Mouse (Mus musculus) T-helper 1 cell (primary cell): ENCODE data around the gene Dennd1b.

ENCODE experiments used
- in situ Hi-C: fragments of 300-600 bp; cut with MboI, MseI; formaldehyde crosslinking; loops from one replicate; pipeline ENCODE4 v1.15.1; 2025; ENCODE audit warnings: high pct_unique_total_duplicates

The Dennd1b gene

DNA sequence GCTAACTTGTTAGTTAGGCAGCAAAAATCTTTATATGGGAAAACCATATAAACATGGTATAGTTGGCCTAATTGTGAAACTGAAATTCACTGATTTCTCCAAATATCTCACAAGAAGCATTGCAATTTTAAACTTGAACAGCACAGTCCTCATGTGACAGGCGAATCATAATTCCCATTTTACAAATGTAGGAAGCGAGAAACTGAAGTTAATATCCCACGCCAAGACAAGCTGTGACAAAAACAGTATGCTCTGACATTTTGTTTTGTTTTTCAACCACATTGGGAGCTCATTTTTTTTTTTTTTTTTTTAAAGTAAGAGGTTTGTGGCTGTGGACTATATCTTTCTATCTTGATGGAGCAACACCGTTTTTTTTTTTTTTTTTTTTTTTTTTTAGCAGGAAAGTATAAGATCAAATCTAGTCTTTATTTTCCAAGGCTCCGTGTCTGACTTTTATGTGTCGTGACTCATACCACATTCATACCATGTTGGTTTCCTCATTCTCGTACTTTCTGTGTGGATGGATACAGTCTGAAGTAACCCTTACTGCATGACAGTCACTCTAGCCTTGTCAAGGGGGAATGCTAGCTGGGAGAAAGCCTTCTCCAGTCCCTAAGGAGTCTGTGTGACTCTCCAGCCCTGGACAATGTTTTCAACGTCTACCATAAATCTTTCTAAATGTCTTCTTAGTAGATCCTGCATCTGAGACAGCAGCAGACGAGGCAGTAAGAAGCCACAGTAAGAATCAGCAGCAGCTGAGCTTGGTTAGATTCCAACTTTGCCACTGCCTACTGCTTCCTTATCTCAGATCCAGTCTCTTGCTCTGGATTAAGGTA is 751 bp upstream of the Dennd1b start:
- in situ Hi-C loops = no loop called here

DNA sequence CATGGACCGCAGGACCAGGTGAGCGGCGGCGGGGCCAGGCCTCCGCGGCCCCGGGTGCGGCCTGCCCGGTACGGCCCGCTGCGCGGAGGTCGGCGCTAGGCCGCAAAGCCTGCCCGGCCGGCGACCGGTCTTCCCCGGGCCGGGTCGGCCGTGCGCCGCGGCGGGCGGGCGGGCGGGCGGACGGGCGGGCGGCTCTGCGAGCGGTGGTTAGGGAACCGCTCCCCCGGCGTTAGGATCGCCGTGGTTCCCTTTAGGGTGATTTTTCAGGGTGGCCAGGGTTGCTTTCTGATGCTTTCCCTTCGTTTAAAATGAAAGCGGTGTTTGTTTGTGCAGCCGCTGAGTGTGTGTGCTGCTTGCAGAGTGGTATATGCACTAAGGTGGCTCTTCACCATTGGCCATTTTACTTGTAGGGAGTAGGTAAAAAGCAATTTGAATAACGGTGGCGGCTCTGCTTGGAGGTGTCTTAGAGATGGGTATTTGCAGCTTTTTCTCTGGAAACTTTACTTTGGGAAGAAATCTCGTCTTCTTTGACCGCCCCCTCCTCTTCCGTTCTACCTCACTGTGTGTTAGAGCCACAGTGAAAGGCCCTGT is 728 bp downstream of the Dennd1b start:
- in situ Hi-C loops = no loop called here

DNA sequence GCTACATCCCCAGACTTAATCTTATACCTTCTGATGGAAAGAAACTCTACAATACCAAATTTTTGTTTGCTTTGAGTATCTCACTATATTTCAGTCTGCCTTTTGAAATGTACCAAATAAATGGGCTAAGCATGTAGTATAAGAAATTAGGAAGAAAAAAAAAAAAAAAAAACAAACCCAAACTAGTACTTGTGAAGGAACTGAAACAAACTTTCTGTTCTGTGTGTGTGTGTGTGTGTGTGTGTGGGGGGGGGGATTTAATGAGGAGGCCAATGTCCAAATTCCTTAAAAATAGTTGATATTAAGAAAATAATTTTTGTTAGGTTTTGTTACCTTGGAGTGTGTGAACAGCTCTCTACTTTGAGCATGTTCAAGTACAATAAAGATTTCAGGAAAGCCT is 1.8 kb downstream of the Dennd1b start:
- in situ Hi-C loops = no loop called here

DNA sequence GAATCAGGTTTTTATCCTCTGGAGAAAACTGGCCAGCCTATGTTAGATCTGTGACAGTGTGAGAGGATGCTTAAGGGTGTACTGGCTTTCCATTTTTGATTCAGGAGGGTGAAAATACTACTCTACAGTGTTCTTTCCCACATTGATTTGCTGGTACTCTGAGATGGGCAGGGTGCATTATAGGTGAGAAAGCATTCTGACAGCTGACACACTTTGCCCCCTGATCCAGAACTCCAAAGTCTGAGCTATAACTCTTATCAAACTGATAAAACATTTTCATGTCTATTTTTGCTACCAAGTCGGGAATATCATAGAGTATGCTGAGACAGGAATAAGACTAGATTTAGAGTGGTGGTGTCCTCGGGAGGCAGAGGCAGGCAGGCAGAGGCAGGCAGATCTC is 2.3 kb downstream of the Dennd1b start:
- in situ Hi-C loops = no loop called here

DNA sequence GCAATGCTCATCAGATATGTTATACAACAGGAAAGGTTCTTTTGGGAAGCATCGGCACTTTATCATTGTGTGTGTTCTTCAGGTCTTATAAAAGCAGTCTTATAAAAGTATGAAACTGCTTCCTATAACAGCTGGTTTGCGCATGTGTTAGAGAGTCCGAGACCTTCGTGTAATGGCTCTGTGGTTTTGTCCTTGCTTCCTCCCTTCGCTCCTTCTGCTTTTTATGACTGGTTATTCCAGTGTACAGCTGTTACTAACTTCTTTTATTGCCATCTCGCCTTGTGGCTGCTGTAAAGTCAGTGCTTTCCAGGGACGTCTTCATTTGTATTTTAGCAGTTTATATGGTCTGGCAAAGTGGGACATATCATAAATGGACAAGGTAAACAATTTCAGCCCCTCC is 4.2 kb downstream of the Dennd1b start:
- in situ Hi-C loops = no loop called here

DNA sequence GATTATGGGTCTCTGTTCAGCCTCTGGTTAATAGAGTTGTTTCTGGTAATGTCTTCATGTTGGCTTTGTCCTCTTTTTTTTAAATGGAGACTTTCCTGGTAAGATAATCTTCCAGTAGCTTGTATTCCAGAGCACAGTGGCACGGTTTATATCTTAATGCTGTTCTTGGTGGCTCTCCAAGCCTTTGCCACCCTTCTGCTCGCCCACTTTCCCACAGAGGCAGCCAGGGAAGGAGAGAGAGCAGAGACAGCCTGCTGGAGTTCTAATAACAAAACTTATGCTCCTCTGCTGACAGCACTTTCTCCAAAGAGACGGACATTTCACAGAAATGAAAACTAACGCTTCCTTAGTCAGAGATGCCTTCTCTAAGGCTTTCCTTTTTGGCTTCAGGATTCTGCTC is 6.8 kb downstream of the Dennd1b start:
- in situ Hi-C loops = no loop called here

DNA sequence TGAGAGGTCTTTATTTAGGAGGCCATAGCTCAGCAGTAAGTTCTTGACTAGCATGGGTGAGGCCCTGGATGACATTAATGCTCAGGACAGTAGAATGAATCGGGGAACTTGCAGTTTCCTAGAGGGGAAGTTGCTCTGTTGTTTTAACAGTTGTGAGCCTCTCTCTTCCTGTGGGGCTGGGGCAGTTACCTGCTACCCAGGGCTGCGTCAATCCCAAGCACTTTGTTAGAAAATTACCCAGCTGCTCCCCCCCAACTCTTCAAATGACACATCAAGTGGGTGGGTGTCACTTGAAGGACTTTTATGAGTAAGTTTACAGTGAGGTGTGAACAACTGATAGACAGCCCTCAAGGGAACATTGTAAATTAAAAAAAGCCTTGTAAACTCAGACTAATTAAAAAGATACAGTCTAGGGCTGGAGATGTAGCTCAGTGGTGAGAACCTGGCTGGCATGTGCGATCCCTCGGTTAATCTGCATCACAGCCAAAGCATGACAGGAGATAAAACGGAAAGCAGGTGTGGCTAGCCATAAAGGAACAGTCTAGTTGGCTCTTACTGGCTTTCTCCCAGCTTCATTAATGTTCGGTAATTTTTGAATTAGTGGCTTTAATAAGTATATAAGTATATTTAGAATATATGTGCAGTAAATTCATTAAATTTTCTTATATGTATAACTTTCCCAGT is 10.4 kb downstream of the Dennd1b start:
- in situ Hi-C loops = no loop called here

DNA sequence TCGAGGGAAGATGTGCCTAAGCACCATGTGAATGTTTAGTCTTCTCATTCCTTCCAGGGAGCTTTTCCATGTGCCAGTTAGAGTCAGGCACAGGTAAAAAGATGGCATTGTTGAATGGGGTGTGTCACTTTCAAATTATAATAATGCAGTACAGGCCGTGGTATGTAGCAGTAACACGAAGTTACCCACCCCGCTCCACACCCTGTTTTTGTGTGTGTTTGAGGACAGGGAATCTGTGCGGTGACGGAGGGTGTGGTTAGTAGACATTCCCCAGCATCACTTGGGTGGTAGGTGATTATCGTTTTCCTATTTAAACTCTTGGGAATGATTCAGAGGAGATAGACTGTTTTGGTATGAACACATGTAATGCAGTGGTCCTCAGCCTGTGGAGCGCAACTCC is 11.6 kb downstream of the Dennd1b start:
- in situ Hi-C loops = no loop called here

DNA sequence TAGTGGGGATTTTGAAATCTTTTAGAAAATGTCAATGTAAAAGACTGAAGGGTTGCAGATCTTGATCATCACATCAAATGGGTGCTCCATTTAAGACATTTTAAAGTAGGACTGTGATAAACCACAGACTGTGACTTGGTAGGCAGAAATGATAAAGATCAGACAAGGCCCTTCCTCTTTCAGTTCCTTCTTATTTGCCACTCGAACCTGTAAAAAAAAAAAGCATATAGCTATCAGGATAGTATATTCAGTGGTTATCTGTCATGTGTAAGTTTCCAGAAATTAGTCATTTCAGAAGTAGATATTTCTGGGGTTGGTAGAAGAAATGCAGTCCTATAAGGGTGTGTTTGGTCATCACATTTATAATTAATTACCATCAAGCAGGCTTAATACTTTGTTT is 12.7 kb downstream of the Dennd1b start:
- in situ Hi-C loops = no loop called here

DNA sequence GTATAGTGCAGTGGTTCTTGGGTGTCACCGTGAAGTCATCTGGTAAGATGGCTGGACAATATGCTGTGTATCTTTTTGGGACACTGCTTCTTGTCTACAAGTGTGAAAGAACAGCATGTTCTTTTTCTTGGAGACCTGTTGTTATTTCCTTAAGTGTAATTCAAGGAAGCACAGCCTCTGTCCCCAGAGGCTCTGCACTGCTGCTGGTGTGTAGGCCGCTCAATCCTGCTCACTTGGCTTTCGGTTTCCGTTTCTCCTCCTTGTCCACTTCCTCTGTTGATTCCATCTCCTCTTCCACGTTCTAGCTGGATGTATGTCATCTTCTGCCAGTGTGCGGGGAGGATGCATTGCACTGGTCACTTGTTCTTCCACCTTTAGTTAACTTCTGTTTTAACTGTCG is 19.0 kb downstream of the Dennd1b start:
- in situ Hi-C loops = no loop called here

DNA sequence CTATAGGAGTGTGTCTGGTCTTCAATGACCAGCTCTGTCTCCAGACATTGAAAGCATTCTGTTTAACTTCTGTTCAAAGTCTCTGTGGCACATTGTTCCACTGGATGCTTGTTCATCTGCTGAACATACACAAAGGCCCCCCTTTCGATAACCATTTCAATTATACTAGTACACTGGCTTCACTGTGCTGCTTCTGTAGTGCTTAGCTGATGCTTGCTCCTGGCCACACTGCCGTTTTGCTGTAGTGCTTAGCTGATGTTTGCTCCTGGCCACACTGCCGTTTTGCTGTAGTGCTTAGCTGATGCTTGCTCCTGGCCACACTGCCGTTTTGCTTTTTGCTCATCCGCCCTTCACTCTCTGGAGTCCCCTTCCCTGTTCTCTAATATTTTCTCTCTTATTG is 19.4 kb downstream of the Dennd1b start:
- in situ Hi-C loops = no loop called here

DNA sequence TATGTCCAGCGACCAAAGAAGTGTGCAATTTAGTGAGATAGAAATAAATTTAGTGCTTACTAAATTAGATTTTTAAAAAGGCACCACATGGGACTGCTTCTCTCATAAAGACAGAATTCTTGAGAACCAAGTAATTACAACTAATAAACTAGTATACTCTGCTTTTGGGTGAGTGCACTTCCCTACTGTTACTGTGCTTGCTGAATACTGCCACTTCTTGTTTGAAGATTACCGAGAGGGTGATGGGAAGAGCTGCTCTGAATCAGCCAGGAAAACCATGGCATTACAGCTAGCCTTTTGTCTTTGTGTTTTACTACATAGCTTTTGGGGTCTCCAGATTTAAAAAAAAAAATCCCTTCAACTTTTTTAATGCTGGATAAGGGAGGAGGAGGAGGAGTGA is 19.8 kb downstream of the Dennd1b start:
- in situ Hi-C loops = no loop called here

DNA sequence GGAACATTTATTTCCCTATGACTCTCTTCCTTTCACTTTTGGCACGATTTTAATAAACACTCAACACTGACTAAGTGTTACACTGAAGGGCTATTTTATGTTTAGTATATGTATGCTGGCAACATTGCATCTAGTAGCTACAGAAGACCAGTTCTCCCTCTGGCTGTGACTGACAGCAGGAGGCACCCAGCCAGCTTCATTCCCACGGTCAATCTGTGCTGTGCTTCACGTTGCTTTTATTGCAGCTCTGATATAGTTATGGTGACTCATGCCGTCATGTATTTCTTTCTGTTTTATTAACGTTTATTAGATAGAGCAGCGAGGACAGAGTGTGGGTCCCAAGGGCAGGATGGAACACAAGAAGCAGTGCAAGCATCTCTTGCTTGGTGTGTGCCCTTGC is 20.2 kb downstream of the Dennd1b start:
- in situ Hi-C loops = no loop called here

DNA sequence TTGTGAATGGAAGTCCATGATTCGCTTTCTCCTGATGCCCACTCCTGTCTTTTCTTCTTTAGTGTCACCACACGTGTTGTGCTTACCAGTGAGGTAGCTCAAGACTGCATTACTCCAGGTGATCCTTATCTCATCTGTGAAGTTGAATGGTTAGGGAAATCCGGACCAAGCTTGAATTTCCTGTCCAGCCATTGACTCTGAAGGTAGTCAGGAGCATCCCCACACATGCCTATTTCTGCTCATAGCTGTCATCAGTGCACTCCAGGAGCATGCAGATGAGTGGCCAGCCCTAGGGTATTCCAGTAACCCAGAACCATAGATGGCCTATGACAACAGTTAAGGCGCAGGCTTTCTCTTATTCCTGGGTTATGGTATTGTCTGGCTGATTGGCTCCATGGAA is 20.9 kb downstream of the Dennd1b start:
- in situ Hi-C loops = no loop called here

DNA sequence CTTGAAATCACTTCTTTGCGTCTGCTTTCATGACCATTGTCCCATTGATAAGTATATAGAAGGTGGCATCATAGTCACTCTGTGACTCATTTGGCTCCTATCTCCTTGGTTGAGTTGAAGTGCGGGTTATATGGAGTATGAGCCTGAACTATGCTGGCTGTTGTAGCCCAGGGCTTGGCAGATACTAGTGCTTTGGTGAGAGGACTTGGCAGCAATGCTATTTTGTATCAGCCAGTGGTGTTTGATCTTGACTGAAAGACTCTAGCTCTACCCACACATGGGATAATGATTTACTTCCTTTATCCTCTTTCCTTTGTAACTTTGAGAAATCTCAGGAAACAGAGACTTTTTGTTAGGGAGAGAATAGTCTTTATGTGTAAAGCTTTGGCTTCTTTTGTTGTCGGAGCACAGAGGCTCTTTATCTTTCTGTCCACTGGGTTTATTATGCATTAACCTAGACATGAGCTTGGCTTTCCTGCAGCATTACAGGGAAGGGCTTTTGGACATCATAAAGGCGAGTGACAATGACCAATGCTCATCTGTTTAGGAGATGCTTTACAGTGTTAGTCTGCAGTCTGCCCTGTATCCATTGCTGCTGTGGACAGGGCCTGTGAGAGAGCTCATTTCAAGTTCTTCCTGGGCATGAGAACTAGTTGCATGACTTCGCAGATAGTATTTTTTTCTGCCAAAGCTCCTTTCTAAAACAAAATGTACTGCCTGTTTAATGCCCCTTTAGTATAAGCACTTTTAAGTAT is 29.3 kb downstream of the Dennd1b start:
- in situ Hi-C loops = no loop called here

DNA sequence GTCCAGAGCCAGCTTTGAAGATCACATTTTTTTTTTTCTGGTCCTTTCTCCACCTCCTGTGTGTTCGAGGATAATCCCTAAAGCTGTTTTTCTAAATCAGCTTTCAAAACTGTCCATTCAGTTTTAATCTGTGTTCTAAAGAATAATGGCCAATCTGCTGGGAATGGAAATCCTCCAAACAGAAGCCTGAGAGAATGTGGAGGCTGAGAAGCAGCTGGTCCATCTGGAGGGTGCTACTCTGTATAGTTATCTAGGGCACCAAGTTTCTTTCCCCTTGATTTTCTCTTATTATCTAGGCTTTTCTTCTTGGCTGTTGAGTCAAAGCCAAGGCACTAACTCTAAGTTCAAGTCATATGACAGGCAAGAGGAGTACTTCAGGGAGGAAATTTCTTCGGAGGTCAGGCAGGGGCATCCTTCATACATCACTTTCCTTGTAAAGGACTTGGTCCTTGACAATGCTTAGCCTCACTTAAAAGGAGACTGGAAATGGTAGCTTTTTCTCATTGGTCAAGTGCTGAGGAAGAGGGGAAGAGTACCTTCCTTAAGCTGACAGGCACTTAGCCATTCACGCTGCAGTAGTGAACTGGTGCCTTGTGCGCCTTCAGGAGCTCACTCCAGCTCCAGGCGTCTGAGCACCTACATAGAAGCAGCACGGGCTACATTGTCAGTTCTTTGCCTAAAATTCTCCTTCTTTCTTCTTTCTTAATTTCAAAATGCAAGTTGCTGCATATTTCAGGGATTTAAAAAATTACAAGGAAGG is 32.6 kb downstream of the Dennd1b start:
- in situ Hi-C loops = no loop called here

DNA sequence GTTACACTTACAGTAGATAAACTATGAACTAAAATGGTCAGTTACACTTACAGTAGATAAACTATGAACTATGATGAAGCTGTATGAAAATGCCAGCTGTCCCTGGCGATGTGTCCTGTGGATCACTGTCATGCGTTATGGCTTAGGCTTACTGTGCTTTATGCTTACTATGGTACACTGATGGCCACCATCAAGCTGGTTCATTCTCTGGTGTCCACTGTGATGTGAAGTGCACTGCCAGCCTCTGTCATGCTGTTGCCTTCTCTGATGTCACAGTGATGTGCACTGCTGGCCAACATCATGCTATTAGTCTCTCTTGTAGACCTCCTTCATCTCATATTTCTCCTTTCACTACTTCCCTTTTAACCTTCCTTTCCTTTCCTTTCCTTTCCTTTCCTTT is 33.4 kb downstream of the Dennd1b start:
- in situ Hi-C loops = no loop called here

DNA sequence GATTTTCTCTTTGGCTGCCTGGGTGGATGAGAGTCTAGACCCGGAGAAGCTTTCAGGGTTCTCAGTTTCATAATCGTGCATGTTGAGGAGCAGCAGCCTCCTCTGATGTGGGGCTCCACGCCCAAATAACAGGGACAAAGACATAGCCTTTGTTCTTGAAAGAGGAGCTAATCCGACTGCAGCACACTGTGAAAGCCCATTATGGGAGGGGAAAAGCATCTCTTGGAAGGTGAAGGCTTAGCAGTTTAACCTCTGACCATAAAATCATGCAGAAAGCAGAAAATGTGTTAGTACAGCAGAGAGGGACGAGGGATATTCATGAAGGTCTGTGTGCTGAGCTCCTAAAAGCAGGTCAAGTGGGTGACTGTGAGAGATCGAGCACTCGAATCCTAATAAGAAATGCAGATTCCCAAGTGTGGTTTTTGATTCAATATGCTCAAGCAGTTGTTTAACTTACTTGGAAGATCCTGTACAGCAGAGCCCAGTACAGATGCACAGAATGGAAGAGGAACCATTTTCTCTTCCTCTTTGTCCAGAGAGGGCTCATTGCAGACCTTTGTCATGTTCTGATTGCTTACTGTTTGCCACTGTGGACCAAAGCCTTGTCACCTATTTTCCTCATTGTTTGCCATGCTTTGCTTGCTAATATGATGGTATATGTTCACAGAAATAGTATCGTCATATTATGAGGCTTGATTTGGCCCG is 37.6 kb downstream of the Dennd1b start:
- in situ Hi-C loops = no loop called here

DNA sequence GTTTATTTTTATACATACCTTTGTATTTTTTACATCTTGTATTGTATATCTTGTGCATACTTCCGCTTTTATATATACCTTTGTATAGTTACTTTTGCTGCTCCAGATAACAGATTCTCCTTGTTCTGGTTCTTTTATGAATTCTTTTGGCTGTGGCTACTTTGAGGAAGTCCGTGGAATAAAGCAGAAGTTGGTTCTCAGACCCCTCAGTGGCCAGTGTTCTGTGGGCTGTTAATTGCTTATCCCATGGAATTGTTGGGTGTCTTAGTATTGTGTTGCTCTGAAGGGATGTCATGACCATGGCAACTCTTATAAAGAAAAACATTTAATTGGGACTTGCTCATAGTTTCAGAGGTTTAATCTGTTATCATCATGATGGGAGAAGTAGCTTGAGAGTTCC is 40.3 kb downstream of the Dennd1b start:
- in situ Hi-C loops = no loop called here

DNA sequence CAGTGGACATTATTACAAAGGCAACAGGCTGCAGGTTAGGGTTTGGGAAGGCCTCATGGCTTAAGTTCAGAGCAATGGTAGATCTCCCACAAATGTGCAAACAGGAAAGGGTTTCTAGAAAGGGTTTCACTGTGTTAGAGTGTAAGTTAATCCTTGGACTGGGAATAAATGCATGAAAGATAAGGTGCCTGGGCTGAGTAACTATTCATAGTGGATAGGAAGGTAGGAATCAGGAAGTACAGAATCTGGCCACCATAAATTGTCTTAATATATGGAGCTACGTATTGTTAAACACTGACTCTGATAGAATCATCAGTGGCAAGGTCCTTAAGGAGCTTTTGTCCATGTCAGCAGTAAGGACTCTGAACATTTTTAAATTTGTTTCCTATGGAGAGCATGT is 42.8 kb downstream of the Dennd1b start:
- in situ Hi-C loops = no loop called here

DNA sequence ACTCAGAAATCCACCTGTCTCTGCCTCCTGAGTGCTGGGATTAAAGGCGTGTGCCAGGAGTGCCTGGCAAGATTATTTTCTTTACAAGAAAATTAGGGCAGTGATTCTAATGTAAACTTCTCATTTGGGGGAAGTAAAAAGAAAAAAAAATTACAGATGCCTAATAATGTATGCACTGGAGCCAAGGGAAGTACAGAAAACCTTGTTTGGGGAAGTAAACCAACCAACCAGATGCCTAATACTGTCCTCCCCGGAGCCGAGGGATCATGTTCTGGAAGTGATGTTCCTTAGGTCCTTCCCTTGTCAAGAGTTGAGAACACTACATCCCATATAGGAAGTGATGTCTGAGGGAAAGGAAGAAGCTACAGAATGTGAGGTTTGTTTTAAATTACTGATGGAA is 44.2 kb downstream of the Dennd1b start:
- in situ Hi-C loops = no loop called here
